Mouse (Mus musculus): ENCODE measurements around the gene Xylt1. TPM values are rescaled to one million over a fixed set of nuclear protein-coding genes. Genes with fewer than 3 reads are reported as not detected.
A peak's percentile ranks its signal among the peaks of the same experiment; 100 is the strongest.

The Xylt1 gene
- polyA plus RNA-seq, 1 experiment, result 5.7 TPM

DNA sequence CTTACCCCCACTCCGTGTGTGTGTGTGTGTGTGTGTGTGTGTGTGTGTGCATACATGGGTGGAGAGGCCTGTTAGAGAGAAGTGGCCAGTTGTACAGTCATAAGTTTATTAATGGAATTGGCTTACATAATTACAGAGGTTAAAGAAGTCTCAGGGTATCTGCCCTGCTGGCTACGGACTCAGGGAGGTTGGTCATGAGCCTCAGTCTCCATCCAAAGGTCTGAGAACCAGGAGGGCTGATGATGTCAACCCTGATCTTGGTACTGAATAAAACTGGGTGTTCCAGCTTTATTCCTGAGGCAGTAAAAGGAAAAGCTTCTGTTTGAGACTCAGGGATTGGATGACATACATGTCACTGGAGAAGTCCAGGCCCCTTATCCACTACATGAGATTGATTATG is 39.1 kb downstream of the Xylt1 start:
- Histone ChIP-seq H3K27me3 (ENCODE audit: control insufficient read depth, insufficient read depth, low read length) (no peaks in the 10 kb centered on the region), H3K27ac (ENCODE audit: control insufficient read depth, insufficient read depth, low read length) (no peak overlapping the region), H3K4me3 (ENCODE audit: control insufficient read depth, insufficient read depth, low read length) (no peak overlapping the region), H3K36me3 (ENCODE audit: control insufficient read depth, insufficient read depth, low read length) (no peaks in the 10 kb centered on the region), H3K4me1 (replicated peaks; ENCODE audit: control insufficient read depth, insufficient read depth, low read length) (peaks cover 8% of the 10 kb centered on the region)
- 94% methylated on average over 2 of the region's 2 CpGs for WGBS
- TF ChIP-seq CTCF (IDR thresholded peaks at IDR 0.05; ENCODE audit: borderline replicate concordance, control insufficient read depth, extremely low read depth, insufficient read depth, low read length, poor library complexity) (no peak), POLR2A (IDR thresholded peaks at IDR 0.05; ENCODE audit: control insufficient read depth, extremely low read depth, insufficient read depth, low read length, poor library complexity) (no peak)
- DNase-seq, result no peak

DNA sequence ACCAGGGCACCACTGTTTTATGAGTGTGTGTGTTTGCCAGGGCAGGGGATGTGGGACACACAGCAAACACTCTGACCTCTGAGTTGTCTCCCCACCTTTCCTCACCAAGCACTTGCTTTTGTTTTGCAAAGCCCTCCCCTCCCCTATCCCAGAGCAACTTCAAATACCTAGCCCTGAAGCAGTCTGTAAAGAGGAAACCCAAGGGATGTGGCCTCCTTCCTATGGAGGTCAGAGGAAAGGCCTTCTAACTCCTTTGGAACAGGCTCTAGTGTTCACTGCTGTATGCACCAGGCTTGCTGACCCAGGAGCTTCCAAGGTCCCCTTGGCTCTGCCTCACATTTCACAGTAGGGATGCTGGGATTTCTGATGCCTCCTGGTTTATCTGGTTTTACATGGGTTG is 39.5 kb downstream of the Xylt1 start:
- H3K36me3 ChIP-seq (ENCODE audit: control insufficient read depth, insufficient read depth, low read length), result no peaks in the 10 kb centered on the region
- DNase-seq, result no peak

DNA sequence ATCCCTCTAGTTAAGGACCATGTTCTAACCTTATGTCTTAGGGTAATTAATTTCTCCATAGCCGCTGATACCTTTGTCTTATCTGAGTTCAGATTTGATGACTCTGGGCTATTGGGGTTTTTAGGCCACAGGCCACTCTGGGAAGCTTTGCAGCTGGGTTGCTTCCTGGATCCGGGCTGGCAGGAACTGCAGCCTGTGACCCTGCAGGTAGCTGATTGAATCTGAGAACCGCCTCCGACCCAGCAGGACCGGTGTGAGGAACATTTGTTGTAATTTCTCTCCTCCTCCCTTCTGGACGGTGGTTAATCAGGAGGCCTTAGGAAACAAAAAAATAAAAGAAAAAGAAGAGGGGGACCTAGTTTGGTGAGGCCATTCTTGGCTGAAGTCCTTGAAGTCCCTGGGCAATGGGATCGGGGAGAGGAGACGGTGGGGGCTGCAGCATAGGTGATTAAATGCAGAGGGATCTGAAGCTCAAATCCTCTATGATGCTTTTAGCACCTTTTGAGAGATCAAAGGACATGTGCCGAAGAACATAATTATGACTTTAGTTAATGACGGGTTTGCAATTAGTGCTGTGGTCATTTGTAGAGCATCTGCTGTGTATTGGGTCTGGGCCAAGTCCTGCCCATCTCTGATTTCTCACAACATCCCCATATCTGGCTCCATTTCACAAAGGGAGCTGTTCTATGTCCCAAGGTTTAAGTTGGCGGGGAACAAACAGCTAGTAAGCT is 40.2 kb downstream of the Xylt1 start:
- Histone ChIP-seq H3K27me3 (ENCODE audit: control insufficient read depth, insufficient read depth, low read length) (no peaks in the 10 kb centered on the region), H3K4me3 (ENCODE audit: control insufficient read depth, insufficient read depth, low read length) (no peak overlapping the region), H3K36me3 (ENCODE audit: control insufficient read depth, insufficient read depth, low read length) (no peaks in the 10 kb centered on the region), H3K4me1 (replicated peaks; ENCODE audit: control insufficient read depth, insufficient read depth, low read length) (0 out of 2 replicates have a peak, but pooled peaks cover 3% of the 10 kb centered on the region), H3K27ac (ENCODE audit: control insufficient read depth, insufficient read depth, low read length) (no peak overlapping the region)
- WGBS, result 92% methylated on average over 11 of the region's 11 CpGs
- no peak for DNase-seq
- TF ChIP-seq POLR2A (IDR thresholded peaks at IDR 0.05; ENCODE audit: control insufficient read depth, extremely low read depth, insufficient read depth, low read length, poor library complexity) (no peak), CTCF (IDR thresholded peaks at IDR 0.05; ENCODE audit: borderline replicate concordance, control insufficient read depth, extremely low read depth, insufficient read depth, low read length, poor library complexity) (no peak)

More for the DNA sequence above, 39.5 kb downstream of the Xylt1 start:
- no peak overlapping the region for H3K27ac ChIP-seq (ENCODE audit: control insufficient read depth, insufficient read depth, low read length)
- no peaks in the 10 kb centered on the region for H3K27me3 ChIP-seq (ENCODE audit: control insufficient read depth, insufficient read depth, low read length)
- H3K4me1 ChIP-seq (replicated peaks; ENCODE audit: control insufficient read depth, insufficient read depth, low read length), result peaks cover 4% of the 10 kb centered on the region
- TF ChIP-seq POLR2A (IDR thresholded peaks at IDR 0.05; ENCODE audit: control insufficient read depth, extremely low read depth, insufficient read depth, low read length, poor library complexity), result no peak
- no peak overlapping the region for H3K4me3 ChIP-seq (ENCODE audit: control insufficient read depth, insufficient read depth, low read length)

DNA sequence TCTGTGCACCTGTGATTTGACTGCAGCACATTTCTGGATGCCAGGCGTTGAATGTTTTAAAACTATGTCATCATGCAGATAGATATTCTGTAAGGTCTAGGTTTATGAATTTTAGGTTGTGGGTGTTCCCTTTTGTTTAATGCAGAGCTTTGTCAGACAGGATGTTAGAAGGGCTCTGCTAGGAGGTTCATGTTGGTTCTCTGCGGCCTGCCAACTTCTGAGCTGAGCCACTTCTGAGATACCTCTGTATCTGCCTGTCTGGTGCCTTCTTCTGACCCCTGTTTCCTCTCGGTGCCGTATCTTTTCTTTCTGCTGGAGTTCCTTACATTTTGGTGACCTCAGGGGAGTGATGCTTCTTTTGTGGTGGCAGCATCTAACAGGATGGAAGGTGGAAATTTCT is 44.1 kb downstream of the Xylt1 start:
- Histone ChIP-seq H3K36me3 (ENCODE audit: control insufficient read depth, insufficient read depth, low read length) (no peaks in the 10 kb centered on the region), H3K4me3 (ENCODE audit: control insufficient read depth, insufficient read depth, low read length) (no peak overlapping the region), H3K27ac (ENCODE audit: control insufficient read depth, insufficient read depth, low read length) (no peak overlapping the region), H3K27me3 (ENCODE audit: control insufficient read depth, insufficient read depth, low read length) (no peaks in the 10 kb centered on the region), H3K4me1 (replicated peaks; ENCODE audit: control insufficient read depth, insufficient read depth, low read length) (peaks cover 6% of the 10 kb centered on the region)
- 57% methylated on average over 4 of the region's 4 CpGs for WGBS
- TF ChIP-seq POLR2A (IDR thresholded peaks at IDR 0.05; ENCODE audit: control insufficient read depth, extremely low read depth, insufficient read depth, low read length, poor library complexity), result no peak
- TF ChIP-seq CTCF (IDR thresholded peaks at IDR 0.05; ENCODE audit: borderline replicate concordance, control insufficient read depth, extremely low read depth, insufficient read depth, low read length, poor library complexity), result no peak
- DNase-seq, result no peak

DNA sequence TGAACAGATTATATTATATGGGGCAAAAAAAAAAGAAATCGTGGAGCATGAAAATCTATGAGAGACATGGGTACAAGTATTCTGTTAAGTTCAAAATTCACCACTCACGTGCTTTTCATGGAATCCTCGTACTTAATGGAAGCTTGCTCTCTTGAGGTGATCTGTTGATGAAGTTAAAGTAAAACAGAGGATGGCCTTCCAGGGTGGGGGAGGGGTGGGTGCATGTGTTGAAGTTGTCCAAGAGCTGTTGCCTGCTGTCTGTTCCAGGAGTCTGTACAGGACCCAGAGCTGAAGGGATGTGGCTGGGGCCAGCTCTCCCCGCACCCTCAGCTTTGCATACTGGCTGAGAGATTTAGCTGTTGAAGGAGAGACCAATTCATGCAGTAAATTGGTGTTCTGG is 45.6 kb downstream of the Xylt1 start:
- TF ChIP-seq CTCF (IDR thresholded peaks at IDR 0.05; ENCODE audit: borderline replicate concordance, control insufficient read depth, extremely low read depth, insufficient read depth, low read length, poor library complexity) (no peak), POLR2A (IDR thresholded peaks at IDR 0.05; ENCODE audit: control insufficient read depth, extremely low read depth, insufficient read depth, low read length, poor library complexity) (no peak)
- no peaks in the 10 kb centered on the region for H3K36me3 ChIP-seq (ENCODE audit: control insufficient read depth, insufficient read depth, low read length)
- no peak overlapping the region for H3K27ac ChIP-seq (ENCODE audit: control insufficient read depth, insufficient read depth, low read length)
- peaks cover 6% of the 10 kb centered on the region for H3K4me1 ChIP-seq (replicated peaks; ENCODE audit: control insufficient read depth, insufficient read depth, low read length)
- no peak overlapping the region for H3K4me3 ChIP-seq (ENCODE audit: control insufficient read depth, insufficient read depth, low read length)
- 95% methylated on average over 4 of the region's 4 CpGs for WGBS
- H3K27me3 ChIP-seq (ENCODE audit: control insufficient read depth, insufficient read depth, low read length), result no peaks in the 10 kb centered on the region
- DNase-seq, result no peak

DNA sequence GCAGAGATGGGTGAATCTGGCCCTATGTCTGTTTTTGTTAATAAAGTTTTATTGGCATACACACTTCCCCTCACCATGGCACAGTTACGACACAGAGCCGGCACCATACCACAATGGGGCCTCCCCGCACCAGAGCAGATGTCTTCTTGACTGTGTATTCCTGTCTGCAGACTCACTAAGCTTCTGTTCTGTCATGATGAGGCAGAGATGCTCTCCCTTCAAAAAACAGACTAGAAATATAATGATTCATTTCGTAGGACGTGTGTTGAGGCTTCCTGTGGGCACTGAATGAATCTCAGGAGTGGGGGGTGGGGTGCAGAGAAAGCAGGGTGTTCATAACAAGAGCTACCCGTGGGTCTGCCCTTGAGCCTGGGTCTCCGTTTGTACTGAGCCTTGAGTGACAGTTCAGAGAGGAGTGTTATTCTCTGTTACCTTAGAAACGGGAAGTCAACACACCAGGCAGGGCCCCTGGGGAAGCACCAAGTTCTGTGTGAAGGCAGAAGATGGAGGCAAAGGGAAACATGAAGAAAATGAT is 48.0 kb downstream of the Xylt1 start:
- TF ChIP-seq CTCF (IDR thresholded peaks at IDR 0.05; ENCODE audit: borderline replicate concordance, control insufficient read depth, extremely low read depth, insufficient read depth, low read length, poor library complexity) (no peak), POLR2A (IDR thresholded peaks at IDR 0.05; ENCODE audit: control insufficient read depth, extremely low read depth, insufficient read depth, low read length, poor library complexity) (no peak)

More for the DNA sequence above, 48.0 kb downstream of the Xylt1 start:
- no peaks in the 10 kb centered on the region for H3K36me3 ChIP-seq (ENCODE audit: control insufficient read depth, insufficient read depth, low read length)
- WGBS, result 8% methylated on average over 8 of the region's 8 CpGs
- DNase-seq, result peak; percentile 38
- peak overlapping the region; percentile 3; the same call in 1 of the 2 replicates for H3K27ac ChIP-seq (ENCODE audit: control insufficient read depth, insufficient read depth, low read length)
- peaks cover 18% of the 10 kb centered on the region for H3K4me1 ChIP-seq (replicated peaks; ENCODE audit: control insufficient read depth, insufficient read depth, low read length)
- H3K27me3 ChIP-seq (ENCODE audit: control insufficient read depth, insufficient read depth, low read length), result no peaks in the 10 kb centered on the region
- H3K4me3 ChIP-seq (ENCODE audit: control insufficient read depth, insufficient read depth, low read length), result no peak overlapping the region

Data from thymus, adult 2 months (tissue).